Mouse (Mus musculus) stomach, postnatal 0 days (tissue): ENCODE data around the gene Cyp2j12.

Experiments
- CTCF ChIP-seq: IDR thresholded peaks from 2 replicates; pipeline ENCODE4 v1.5.1; 2016; ENCODE audit warnings: antibody characterized with exemption, low read depth, mild to moderate bottlenecking, moderate library complexity
- EP300 ChIP-seq: optimal IDR thresholded peaks from 2 replicates; pipeline ENCODE3; 2016; ENCODE audit warnings: antibody characterized with exemption

DNA sequence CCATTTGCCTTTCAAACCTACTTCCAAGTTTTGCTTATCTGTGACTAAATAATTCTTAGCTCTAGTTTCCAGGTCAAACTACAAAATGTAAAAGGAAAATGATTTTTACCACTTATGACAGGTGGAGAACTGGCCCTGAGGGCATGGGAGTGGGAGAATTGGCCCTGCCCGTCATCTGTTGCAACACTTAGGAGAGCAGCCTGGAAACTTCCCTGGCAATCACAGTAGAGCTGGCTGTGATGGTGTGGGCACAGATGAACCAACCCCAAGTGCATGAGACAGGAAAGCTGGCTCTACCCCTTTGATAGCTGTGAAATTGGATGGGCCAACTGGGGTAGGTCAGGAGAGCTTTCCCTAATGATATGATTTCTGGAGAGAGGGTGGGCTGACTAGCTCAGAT, 21.9 kb upstream of the Cyp2j12 start:
- TF ChIP-seq CTCF (no peak), EP300 (no peak)
